Mouse (Mus musculus) MEL (cell line): Measurements from ENCODE around the gene Kansl1. TPM values are rescaled to one million over a fixed set of nuclear protein-coding genes. Genes with fewer than 3 reads are reported as not detected.

ENCODE experiments used
- DNase-seq: peaks from one replicate; pipeline ENCODE4 v3.0.0; 2011; ENCODE audit warnings: low read depth, low spot score
- H3K27ac ChIP-seq: 2 replicates; pipeline ENCODE4 v1.5.1; 2012; ENCODE audit warnings: low read depth, mild to moderate bottlenecking, control low read depth, low read length, moderate library complexity; ENCODE audit not compliant: control insufficient read depth
- H3K27me3 ChIP-seq, 2 experiments: fragments of 150-350 bp in 1 of 2; sonication (generic) in 1 of 2; 2 replicates each; pipeline ENCODE4 v1.6.1; 2012; ENCODE audit warnings: low read length in 2 of 2, mild to moderate bottlenecking in 2 of 2, improper control_type of control experiment in 1 of 2, moderate library complexity in 1 of 2; ENCODE audit not compliant: insufficient read depth in 2 of 2, control insufficient read depth in 1 of 2
- H3K36me3 ChIP-seq, 2 experiments: 2 replicates each; pipeline ENCODE4 v1.6.1; 2012 to 2014; ENCODE audit warnings: low read length in 2 of 2, improper control_type of control experiment in 1 of 2, inconsistent platforms in 1 of 2, mild to moderate bottlenecking in 1 of 2; ENCODE audit not compliant: insufficient read depth in 2 of 2, control insufficient read depth in 1 of 2
- H3K4me1 ChIP-seq, 2 experiments: fragments of 150-350 bp in 1 of 2; sonication (generic) in 1 of 2; 2 replicates each; pipeline ENCODE4 v1.6.1; 2012; ENCODE audit warnings: low read length in 2 of 2, improper control_type of control experiment in 1 of 2, mild to moderate bottlenecking in 1 of 2; ENCODE audit not compliant: insufficient read depth in 2 of 2, control insufficient read depth in 1 of 2
- H3K4me3 ChIP-seq, 2 experiments: fragments of 150-350 bp in 1 of 2; sonication (generic) in 1 of 2; 2 replicates each; pipeline ENCODE4 v1.5.1; 2012; ENCODE audit warnings: low read depth in 2 of 2, low read length in 2 of 2, mild to moderate bottlenecking in 2 of 2, moderate library complexity in 2 of 2, control low read depth in 1 of 2, improper control_type of control experiment in 1 of 2; ENCODE audit not compliant: control insufficient read depth in 1 of 2, insufficient read depth in 1 of 2
- H3K79me2 ChIP-seq: 2 replicates; pipeline ENCODE4 v1.6.1; 2012; ENCODE audit warnings: mild to moderate bottlenecking, low read length, moderate library complexity; ENCODE audit not compliant: control insufficient read depth, poor library complexity, insufficient read depth
- H3K9ac ChIP-seq: 2 replicates; pipeline ENCODE4 v1.6.1; 2012; ENCODE audit warnings: low read depth, mild to moderate bottlenecking, control low read depth, low read length, moderate library complexity; ENCODE audit not compliant: control insufficient read depth, poor library complexity, severe bottlenecking
- H3K9me3 ChIP-seq: fragments of 150-350 bp; sonication (generic); replicated peaks from 2 replicates; pipeline ENCODE4 v1.6.1; 2012; ENCODE audit warnings: mild to moderate bottlenecking, low read length, improper control_type of control experiment, moderate library complexity; ENCODE audit not compliant: insufficient read depth
- CHD2 ChIP-seq: IDR thresholded peaks from 2 replicates; pipeline ENCODE4 v1.6.1; 2011; ENCODE audit warnings: low read length, improper control_type of control experiment
- ELF1 ChIP-seq: IDR thresholded peaks from 2 replicates; pipeline ENCODE4 v1.6.1; 2014; ENCODE audit warnings: low read depth, mild to moderate bottlenecking, inconsistent platforms, low read length, improper control_type of control experiment, moderate library complexity
- MAFK ChIP-seq: IDR thresholded peaks from 2 replicates; pipeline ENCODE4 v1.6.1; 2011; ENCODE audit warnings: low read depth, mild to moderate bottlenecking, low read length, improper control_type of control experiment, borderline replicate concordance
- MEF2A ChIP-seq: IDR thresholded peaks from 2 replicates; pipeline ENCODE4 v1.6.1; 2014; ENCODE audit warnings: low read depth, mild to moderate bottlenecking, inconsistent platforms, low read length, improper control_type of control experiment; ENCODE audit not compliant: poor library complexity, insufficient replicate concordance, severe bottlenecking; ENCODE audit errors: extremely low read depth
- NRF1 ChIP-seq: IDR thresholded peaks from 2 replicates; pipeline ENCODE4 v1.6.1; 2014; ENCODE audit warnings: low read depth, mild to moderate bottlenecking, inconsistent platforms, low read length, improper control_type of control experiment, moderate library complexity; ENCODE audit not compliant: poor library complexity, insufficient read depth, severe bottlenecking
- POLR2A ChIP-seq, 2 experiments: IDR thresholded peaks; 2 replicates each; pipeline ENCODE4 v1.6.1; 2011 to 2012; ENCODE audit warnings: low read length in 2 of 2, mild to moderate bottlenecking in 2 of 2, control low read depth in 1 of 2, improper control_type of control experiment in 1 of 2, low read depth in 1 of 2, moderate library complexity in 1 of 2; ENCODE audit not compliant: control insufficient read depth in 1 of 2, insufficient read depth in 1 of 2, poor library complexity in 1 of 2
- POLR2AphosphoS2 ChIP-seq: IDR thresholded peaks from 2 replicates; pipeline ENCODE4 v1.6.1; 2011; ENCODE audit warnings: low read length, improper control_type of control experiment
- SIN3A ChIP-seq: IDR thresholded peaks from 2 replicates; pipeline ENCODE4 v1.6.1; 2012; ENCODE audit warnings: low read length, improper control_type of control experiment, inconsistent platforms
- TBP ChIP-seq: IDR thresholded peaks from 2 replicates; pipeline ENCODE4 v1.8.0; 2011; ENCODE audit warnings: low read depth, low read length, improper control_type of control experiment
- USF1 ChIP-seq: IDR thresholded peaks from 2 replicates; pipeline ENCODE4 v1.6.1; 2014; ENCODE audit warnings: low read depth, mild to moderate bottlenecking, inconsistent platforms, low read length, improper control_type of control experiment, moderate library complexity
- USF2 ChIP-seq, 2 experiments: IDR thresholded peaks; 2 replicates each; pipeline ENCODE4 v1.6.1; 2011 to 2012; ENCODE audit warnings: improper control_type of control experiment in 2 of 2, low read length in 2 of 2, borderline replicate concordance in 1 of 2, inconsistent platforms in 1 of 2, low read depth in 1 of 2, mild to moderate bottlenecking in 1 of 2; ENCODE audit not compliant: insufficient read depth in 1 of 2
- ZMIZ1 ChIP-seq: IDR thresholded peaks from 2 replicates; pipeline ENCODE4 v1.6.1; 2012; ENCODE audit warnings: low read depth, mild to moderate bottlenecking, inconsistent platforms, low read length, improper control_type of control experiment, moderate library complexity
- ZNF384 ChIP-seq: IDR thresholded peaks from 2 replicates; pipeline ENCODE4 v1.6.1; 2012; ENCODE audit warnings: low read depth, mild to moderate bottlenecking, inconsistent platforms, low read length, improper control_type of control experiment
- polyA plus RNA-seq, 2 experiments: library from polyadenylated mRNA; stranded (reverse) in 1 of 2; unstranded in 1 of 2; fragments of >175 nt in 1 of 2; fragments of >200 nt in 1 of 2; gene quantifications; 2 replicates each; pipeline versions ENCODE4 v1.2.1 to v1.2.4; 2012; ENCODE audit warnings: low replicate concordance in 2 of 2, low read depth in 1 of 2; ENCODE audit not compliant: insufficient read length in 2 of 2, insufficient read depth in 1 of 2, missing spikeins in 1 of 2
- total RNA-seq: library from RNA; depleted of rRNA; stranded (reverse); fragments of 300-350 nt; gene quantifications from 2 replicates; pipeline ENCODE4 v1.2.3, GENCODE M21; 2012

Gene Kansl1
- total and polyA plus RNA-seq, 3 experiments, result 14.9 to 76.3 (median 56.4) TPM

- Histone ChIP-seq H3K9me3 (no peaks in the 10 kb centered on the region), H3K4me1 (no peaks in the 10 kb centered on the region), H3K27ac (no peak overlapping the region), H3K79me2 (no peaks in the 10 kb centered on the region), H3K9ac (no peak overlapping the region), H3K36me3 (peaks cover 0 to 7% of the 10 kb centered on the region in 2 experiments; a peak in 2 of 4 replicates), H3K4me3 (no peak overlapping the region), H3K27me3 (no peaks in the 10 kb centered on the region)
- no peak for TF ChIP-seq POLR2A (IDR thresholded peaks at IDR 0.05; ENCODE audit: control insufficient read depth in 1 of 2, insufficient read depth in 1 of 2, low read depth in 1 of 2, low read length in 2 of 2, poor library complexity in 1 of 2)
- TF ChIP-seq POLR2AphosphoS2, result 0 out of 2 replicates have a peak, but pooled peaks have one; percentile 20
- no peak for DNase-seq
Observed at GRCm38 (mm10) chr11:104332105-104332504, 136.6 kb downstream of the Kansl1 start.

GRCm38 (mm10) chr11:104331208-104331607, 137.5 kb downstream of the Kansl1 start:
- TF ChIP-seq USF1 (no peak), SIN3A (no peak), CHD2 (no peak), ZMIZ1 (no peak), USF2 (IDR thresholded peaks at IDR 0.05; ENCODE audit: borderline replicate concordance in 1 of 2, insufficient read depth in 1 of 2, low read depth in 1 of 2, low read length in 2 of 2) (no peak), ZNF384 (no peak), ELF1 (no peak), TBP (no peak)
- TF ChIP-seq, all 39 proteins: peak for 0
- Histone ChIP-seq H3K36me3 (peaks cover 0 to 4% of the 10 kb centered on the region in 2 experiments; a peak in 2 of 4 replicates), H3K79me2 (no peaks in the 10 kb centered on the region), H3K27me3 (no peaks in the 10 kb centered on the region), H3K9me3 (no peaks in the 10 kb centered on the region), H3K4me1 (no peaks in the 10 kb centered on the region), H3K9ac (no peak overlapping the region), H3K27ac (no peak overlapping the region), H3K4me3 (no peak overlapping the region)
- no peak for DNase-seq

GRCm38 (mm10) chr11:104330151-104330550, 138.5 kb downstream of the Kansl1 start:
- no peak overlapping the region for H3K4me3 ChIP-seq
- TF ChIP-seq NRF1 (no peak), MAFK (no peak), MEF2A (no peak)
- no peaks in the 10 kb centered on the region for H3K4me1 ChIP-seq
- H3K36me3 ChIP-seq, result no peaks in the 10 kb centered on the region; a peak in 1 of 4 replicates
- no peaks in the 10 kb centered on the region for H3K79me2 ChIP-seq
- H3K27ac ChIP-seq, result no peak overlapping the region
- no peaks in the 10 kb centered on the region for H3K27me3 ChIP-seq
- no peak for DNase-seq
- no peak overlapping the region for H3K9ac ChIP-seq
- no peaks in the 10 kb centered on the region for H3K9me3 ChIP-seq
